Mouse (Mus musculus) kidney, embryonic 16.5 days (tissue): ENCODE measurements at regions not wholly inside any gene's neighbourhood (a gene's known extent, or its start where the extent isn't known, plus 50 kb on each side); places are given as distances from the start of the nearest gene placed in this dataset.

Source experiments
- ATAC-seq: fragments of 200-750 bp; cut with Nextera tagmentation; 2 replicates; pipeline ENCODE4 v1.8.0; 2017; ENCODE audit warnings: moderate TSS enrichment; ENCODE audit not compliant: low FRiP score, low TSS enrichment
- H3K27ac ChIP-seq: fragments of 300-500 bp; sonication (generic); 2 replicates; pipeline ENCODE4 v1.5.1; 2014; ENCODE audit warnings: low read length
- H3K27me3 ChIP-seq: fragments of 300-500 bp; sonication (generic); 2 replicates; pipeline ENCODE4 v1.6.1; 2014; ENCODE audit warnings: low read length, control low read depth, mixed read lengths; ENCODE audit not compliant: insufficient read depth
- H3K36me3 ChIP-seq: fragments of 300-500 bp; sonication (generic); 2 replicates; pipeline ENCODE4 v1.6.1; 2014; ENCODE audit warnings: low read length, control low read depth, mixed read lengths; ENCODE audit not compliant: insufficient read depth
- H3K4me1 ChIP-seq: fragments of 300-500 bp; sonication (generic); 2 replicates; pipeline ENCODE4 v1.6.1; 2014; ENCODE audit warnings: low read length, control low read depth, mixed read lengths; ENCODE audit not compliant: insufficient read depth
- H3K4me2 ChIP-seq: fragments of 300-500 bp; sonication (generic); replicated peaks from 2 replicates; pipeline ENCODE4 v1.6.1; 2014; ENCODE audit warnings: low read depth, low read length
- H3K4me3 ChIP-seq: fragments of 300-500 bp; sonication (generic); 2 replicates; pipeline ENCODE4 v1.5.1; 2014; ENCODE audit warnings: mild to moderate bottlenecking, low read length
- H3K9ac ChIP-seq: fragments of 300-500 bp; sonication (generic); replicated peaks from 2 replicates; pipeline ENCODE4 v1.6.1; 2014; ENCODE audit warnings: low read length
- H3K9me3 ChIP-seq: fragments of 300-500 bp; sonication (generic); 2 replicates; pipeline ENCODE4 v1.6.1; 2016; ENCODE audit warnings: low read length, control low read depth
- WGBS: fragments of 180-500 bp; shearing (Covaris S2); extraction: QIAGEN DNeasy Blood & Tissue Kit; methylation state at CpG from one replicate; pipeline ENCODE4 v1.1.7; 2014; 5-methylcytosine and 5-hydroxymethylcytosine counted together

DNA sequence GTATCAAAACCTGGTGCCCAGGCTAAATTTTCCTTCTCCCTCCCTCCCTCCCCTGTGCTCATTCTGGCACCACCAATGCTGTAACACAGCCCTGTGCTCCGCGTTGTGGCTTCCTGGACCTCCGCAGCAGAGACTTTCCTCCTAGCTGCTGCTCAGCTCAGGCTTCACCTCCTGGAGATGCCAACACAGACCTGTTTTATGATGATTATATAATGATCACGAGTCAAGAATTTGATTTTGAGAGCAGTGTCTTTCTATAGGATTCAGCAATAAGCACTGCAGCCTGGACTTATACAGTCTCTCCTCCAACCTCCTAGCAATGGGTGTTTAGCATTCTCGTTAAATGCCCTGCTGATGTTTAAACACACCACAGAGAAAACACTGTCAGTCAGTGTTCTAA is 177.5 kb upstream of the Tas2r119 start:
- 82% methylated on average over 5 of the region's 5 CpGs for WGBS
- no peak overlapping the region for H3K9ac ChIP-seq
- H3K4me3 ChIP-seq, result no peak overlapping the region
- no peaks in the 10 kb centered on the region for H3K4me1 ChIP-seq
- H3K27ac ChIP-seq, result no peak overlapping the region
- no peak overlapping the region for H3K4me2 ChIP-seq
- no peaks in the 10 kb centered on the region for H3K9me3 ChIP-seq
- no peak for ATAC-seq
- H3K27me3 ChIP-seq, result no peaks in the 10 kb centered on the region
- no peaks in the 10 kb centered on the region for H3K36me3 ChIP-seq

DNA sequence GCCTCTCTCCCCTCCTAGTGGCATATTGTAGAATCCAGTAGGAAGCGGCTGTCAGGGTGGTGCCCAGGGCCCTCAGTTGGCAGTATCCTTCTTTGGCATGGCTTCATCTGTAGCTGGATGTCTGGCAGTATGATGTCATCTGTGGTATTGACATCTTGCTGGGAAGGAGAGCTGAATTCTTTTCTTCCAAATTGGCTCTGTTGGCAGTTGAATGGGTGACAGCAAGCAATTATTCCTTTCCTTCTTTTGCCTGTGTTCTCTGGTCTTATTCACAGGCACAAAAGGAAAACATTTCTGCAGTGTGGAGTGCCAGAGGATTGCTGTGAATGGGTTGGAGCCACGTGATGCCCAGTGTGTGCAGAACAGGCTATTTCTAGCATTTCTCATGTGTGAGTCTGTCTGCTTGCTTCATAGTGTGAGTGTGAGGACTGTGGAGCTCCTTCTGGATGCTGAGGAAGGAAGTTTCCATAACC is 174.1 kb upstream of the Tas2r119 start:
- H3K9ac ChIP-seq, result no peak overlapping the region
- no peak overlapping the region for H3K4me3 ChIP-seq
- H3K4me2 ChIP-seq, result no peak overlapping the region
- no peak for ATAC-seq
- 62% methylated on average over 2 of the region's 2 CpGs for WGBS
- no peaks in the 10 kb centered on the region for H3K27me3 ChIP-seq
- no peaks in the 10 kb centered on the region for H3K4me1 ChIP-seq
- no peak overlapping the region for H3K27ac ChIP-seq
- H3K36me3 ChIP-seq, result no peaks in the 10 kb centered on the region
- no peaks in the 10 kb centered on the region for H3K9me3 ChIP-seq

DNA sequence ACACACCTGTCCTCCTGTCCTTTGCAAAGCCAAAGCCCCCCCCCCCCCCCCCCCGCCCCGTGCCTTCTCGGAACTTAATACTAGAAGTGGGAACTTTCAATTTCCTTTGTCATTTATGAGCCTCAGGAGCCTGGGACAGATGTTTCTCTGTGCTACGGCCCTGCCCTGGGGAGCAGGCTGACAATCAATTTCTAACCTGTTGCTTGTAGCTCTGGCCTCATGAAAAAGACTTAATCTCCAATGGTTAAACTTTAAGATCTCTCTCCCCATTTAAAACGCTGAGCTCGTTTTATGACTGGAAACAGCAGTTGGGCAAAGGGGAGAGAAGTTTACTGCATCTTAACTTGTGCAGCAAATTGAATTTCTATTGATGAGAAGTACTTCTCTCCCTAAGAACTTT is 173.6 kb upstream of the Tas2r119 start:
- WGBS, result 3% methylated on average over 5 of the region's 6 CpGs
- H3K36me3 ChIP-seq, result no peaks in the 10 kb centered on the region

DNA sequence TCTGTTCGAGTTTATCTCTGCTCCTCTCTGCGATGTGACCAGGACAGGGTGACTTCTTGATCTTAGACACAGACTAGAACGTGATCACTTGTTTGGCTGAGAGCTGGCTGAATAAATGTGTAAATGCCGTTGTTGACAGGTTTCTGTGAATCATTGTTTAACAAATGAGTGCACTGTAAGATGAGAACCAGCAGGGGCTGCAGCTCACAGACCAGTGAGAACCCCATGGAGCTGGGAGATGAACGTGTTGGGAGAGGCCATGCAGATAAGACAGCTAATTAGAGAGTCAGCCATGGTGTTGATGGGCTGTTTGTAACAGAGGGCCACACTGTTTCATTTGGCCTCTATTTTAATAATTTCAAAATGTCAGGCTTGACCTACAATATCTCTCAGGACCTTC is 171.1 kb upstream of the Tas2r119 start:
- Histone ChIP-seq H3K9me3 (no peaks in the 10 kb centered on the region), H3K27me3 (no peaks in the 10 kb centered on the region), H3K4me2 (no peak overlapping the region), H3K36me3 (no peaks in the 10 kb centered on the region), H3K27ac (no peak overlapping the region), H3K4me1 (no peaks in the 10 kb centered on the region), H3K9ac (no peak overlapping the region), H3K4me3 (no peak overlapping the region)
- 27% methylated on average over 5 of the region's 5 CpGs for WGBS
- no peak for ATAC-seq

More for the DNA sequence above, 173.6 kb upstream of the Tas2r119 start:
- H3K4me3 ChIP-seq, result no peak overlapping the region
- H3K27me3 ChIP-seq, result no peaks in the 10 kb centered on the region
- no peak overlapping the region for H3K4me2 ChIP-seq
- no peak for ATAC-seq
- no peak overlapping the region for H3K27ac ChIP-seq
- no peak overlapping the region for H3K9ac ChIP-seq
- H3K9me3 ChIP-seq, result no peaks in the 10 kb centered on the region
- no peaks in the 10 kb centered on the region for H3K4me1 ChIP-seq

DNA sequence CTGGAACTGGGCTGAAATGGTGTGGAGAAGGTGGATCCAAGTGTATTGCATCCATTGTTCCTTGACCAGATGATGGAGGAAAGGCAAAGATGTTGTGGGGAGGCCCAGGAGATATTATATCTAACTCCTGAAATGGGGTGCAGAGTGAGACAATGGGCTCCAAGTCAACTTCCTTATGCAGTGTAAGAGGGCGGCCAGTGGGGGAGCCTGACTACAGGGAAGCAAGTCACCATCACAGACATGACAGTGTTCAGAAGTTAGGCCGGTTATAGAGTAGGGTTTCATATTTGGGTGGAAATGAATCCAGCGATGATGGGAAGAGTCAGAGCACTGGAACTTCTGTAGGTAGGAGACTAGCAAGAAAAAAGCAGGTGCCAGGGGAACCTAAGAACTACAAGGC is 167.3 kb upstream of the Tas2r119 start:
- no peak overlapping the region for H3K9ac ChIP-seq
- no peaks in the 10 kb centered on the region for H3K4me1 ChIP-seq
- H3K4me3 ChIP-seq, result no peak overlapping the region
- ATAC-seq, result no peak
- no peak overlapping the region for H3K4me2 ChIP-seq
- H3K27ac ChIP-seq, result no peak overlapping the region
- WGBS, result 83% methylated on average over 3 of the region's 3 CpGs
- no peaks in the 10 kb centered on the region for H3K9me3 ChIP-seq
- H3K27me3 ChIP-seq, result no peaks in the 10 kb centered on the region
- H3K36me3 ChIP-seq, result no peaks in the 10 kb centered on the region

DNA sequence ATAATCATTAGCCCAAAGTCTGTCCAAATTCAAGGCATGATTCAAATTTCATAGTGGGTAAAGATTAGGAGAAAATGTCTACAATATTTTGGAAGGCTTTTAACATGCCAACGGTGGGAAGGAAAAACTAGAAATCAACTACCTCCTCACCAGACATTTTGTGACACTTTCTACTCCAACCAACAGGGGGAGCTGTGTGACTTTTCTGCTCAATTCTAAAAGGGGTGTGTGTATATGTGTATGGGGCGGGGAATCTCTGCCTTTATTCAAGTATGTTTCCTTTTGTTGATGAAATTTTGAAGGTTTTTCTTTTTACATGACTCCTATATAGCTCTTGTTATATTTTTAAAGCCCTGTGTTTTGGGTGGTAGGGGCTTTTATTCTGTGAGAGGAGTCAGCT is 165.0 kb upstream of the Tas2r119 start:
- Histone ChIP-seq H3K4me3 (no peak overlapping the region), H3K36me3 (no peaks in the 10 kb centered on the region), H3K4me1 (no peaks in the 10 kb centered on the region), H3K27ac (no peak overlapping the region), H3K9ac (no peak overlapping the region), H3K9me3 (no peaks in the 10 kb centered on the region), H3K4me2 (no peak overlapping the region), H3K27me3 (no peaks in the 10 kb centered on the region)
- no peak for ATAC-seq
- WGBS, result 55% methylated on average over 2 of the region's 2 CpGs

DNA sequence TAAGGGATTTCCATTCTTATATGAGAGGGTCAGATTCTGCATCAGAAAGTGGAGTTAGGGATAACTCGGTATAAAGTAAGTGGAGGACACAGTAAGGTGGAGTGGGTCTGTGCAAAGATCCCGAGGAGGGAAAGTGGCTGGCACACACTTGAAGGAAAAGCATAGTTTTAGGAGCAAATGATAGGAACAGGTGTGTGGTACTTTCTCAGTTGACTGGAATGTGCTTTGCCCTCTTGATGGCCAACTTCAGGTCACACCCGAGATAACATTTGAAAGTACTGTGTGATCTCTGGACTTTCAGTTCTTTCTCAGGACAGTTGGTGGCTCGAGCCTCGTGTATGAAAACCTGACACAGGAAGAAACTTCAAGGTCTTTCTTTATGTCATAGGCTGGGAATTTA is 164.3 kb upstream of the Tas2r119 start:
- Histone ChIP-seq H3K36me3 (no peaks in the 10 kb centered on the region), H3K27ac (no peak overlapping the region), H3K27me3 (no peaks in the 10 kb centered on the region), H3K4me1 (no peaks in the 10 kb centered on the region), H3K9me3 (no peaks in the 10 kb centered on the region), H3K9ac (no peak overlapping the region), H3K4me3 (no peak overlapping the region), H3K4me2 (no peak overlapping the region)
- WGBS, result 71% methylated on average over 5 of the region's 5 CpGs
- no peak for ATAC-seq

DNA sequence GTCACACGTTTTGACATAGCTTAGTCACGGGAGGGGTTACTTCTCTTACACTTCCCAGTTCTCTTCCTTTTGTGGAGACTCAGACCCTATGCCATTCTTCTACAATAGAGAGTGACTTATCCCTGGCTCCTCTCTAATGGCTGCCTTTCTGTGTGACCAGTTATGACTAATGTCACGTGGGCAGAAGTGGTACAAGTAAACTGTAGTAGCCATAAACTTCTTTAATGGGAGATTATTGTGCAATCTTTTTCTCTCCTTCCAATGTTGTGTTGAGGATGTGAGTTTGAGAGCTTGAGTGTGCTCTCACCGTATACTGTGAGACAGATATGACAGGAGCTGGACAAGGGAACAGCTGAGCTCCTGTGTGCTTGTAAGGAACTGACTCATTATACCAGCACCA is 161.9 kb upstream of the Tas2r119 start:
- no peaks in the 10 kb centered on the region for H3K27me3 ChIP-seq
- ATAC-seq, result no peak
- no peak overlapping the region for H3K27ac ChIP-seq
- H3K36me3 ChIP-seq, result no peaks in the 10 kb centered on the region
- no peak overlapping the region for H3K9ac ChIP-seq
- H3K4me3 ChIP-seq, result no peak overlapping the region
- H3K4me1 ChIP-seq, result no peaks in the 10 kb centered on the region
- 79% methylated on average over 4 of the region's 4 CpGs for WGBS
- no peaks in the 10 kb centered on the region for H3K9me3 ChIP-seq
- H3K4me2 ChIP-seq, result no peak overlapping the region

DNA sequence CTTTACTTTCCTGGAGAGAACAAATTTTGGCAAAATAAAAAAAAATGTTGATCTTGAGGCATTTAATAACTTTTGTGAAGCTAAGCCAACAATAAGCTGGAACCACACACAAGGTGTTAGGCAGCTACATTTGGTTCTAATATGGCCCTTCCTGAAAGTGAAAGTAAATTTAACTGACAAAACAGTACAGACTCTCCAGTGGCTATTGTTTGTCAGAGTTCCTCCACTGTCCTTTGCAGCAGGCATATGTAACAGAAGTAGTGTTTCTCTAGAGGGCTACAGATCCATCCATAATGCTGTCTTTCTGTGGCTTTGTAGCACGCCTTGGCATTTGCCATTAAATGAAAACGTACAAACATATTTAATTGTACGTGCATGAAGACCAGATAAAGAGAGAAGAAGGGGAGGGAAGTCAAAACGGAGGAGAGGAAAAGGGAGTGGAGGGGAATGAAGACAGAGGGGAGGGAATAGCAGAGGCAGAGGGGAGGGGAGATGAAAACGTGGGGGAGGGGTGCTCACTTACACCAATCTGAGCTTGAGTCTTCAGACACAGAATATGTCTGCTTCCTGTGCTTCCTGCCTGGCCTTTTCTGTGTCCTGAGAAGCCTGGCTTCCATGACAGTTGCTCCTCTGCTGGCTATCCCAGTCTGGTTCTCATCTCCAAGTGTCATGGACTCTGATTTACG is 156.6 kb upstream of the Tas2r119 start:
- Histone ChIP-seq H3K9me3 (no peaks in the 10 kb centered on the region), H3K9ac (no peak overlapping the region), H3K4me2 (peak overlapping the region; percentile 44), H3K4me1 (peaks cover 14% of the 10 kb centered on the region; the same call in 1 of the 2 replicates), H3K27ac (peak overlapping the region; percentile 80), H3K27me3 (no peaks in the 10 kb centered on the region), H3K4me3 (peak overlapping the region; percentile 24; the same call in 1 of the 2 replicates), H3K36me3 (no peaks in the 10 kb centered on the region)
- WGBS, result 19% methylated on average over 6 of the region's 6 CpGs
- peak; percentile 96 for ATAC-seq

DNA sequence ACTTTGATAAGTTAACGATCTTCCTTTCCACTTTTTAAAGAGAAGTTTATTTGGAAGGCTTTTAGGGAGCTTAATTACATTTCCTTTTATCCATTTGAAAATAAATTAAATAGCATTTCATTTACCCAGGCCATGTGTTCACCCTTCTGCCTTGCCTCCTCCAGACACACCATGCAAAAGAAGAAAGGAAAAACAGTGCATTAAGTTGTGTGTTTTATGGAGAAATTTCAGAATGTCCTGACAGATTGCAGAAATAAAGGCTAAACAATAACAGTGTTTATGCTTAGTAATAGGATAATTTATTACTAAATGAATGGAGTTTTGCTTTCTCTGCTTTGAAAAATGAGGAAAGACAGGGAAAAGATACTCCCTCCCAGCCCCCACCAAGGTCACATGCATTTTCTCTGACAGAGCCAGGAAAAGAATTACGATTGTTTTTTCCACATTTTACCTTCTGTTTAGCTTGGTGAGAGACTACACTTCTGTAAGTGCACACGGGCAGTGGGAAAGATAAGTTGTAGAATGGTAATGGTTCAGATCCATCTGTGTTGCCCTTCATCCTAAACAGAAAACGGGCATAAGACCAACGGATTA is 156.0 kb upstream of the Tas2r119 start:
- WGBS, result 24% methylated on average over 5 of the region's 5 CpGs

More for the DNA sequence above, 156.0 kb upstream of the Tas2r119 start:
- peak overlapping the region; percentile 44 for H3K4me2 ChIP-seq
- H3K4me1 ChIP-seq, result peaks cover 14% of the 10 kb centered on the region; the same call in 1 of the 2 replicates
- peak overlapping the region; percentile 80 for H3K27ac ChIP-seq
- ATAC-seq, result peak; percentile 75
- no peak overlapping the region for H3K9ac ChIP-seq
- no peaks in the 10 kb centered on the region for H3K36me3 ChIP-seq
- H3K27me3 ChIP-seq, result no peaks in the 10 kb centered on the region
- no peak overlapping the region for H3K4me3 ChIP-seq
- no peaks in the 10 kb centered on the region for H3K9me3 ChIP-seq
